Mouse (Mus musculus): ENCODE results near the gene Gm4491.

DNA sequence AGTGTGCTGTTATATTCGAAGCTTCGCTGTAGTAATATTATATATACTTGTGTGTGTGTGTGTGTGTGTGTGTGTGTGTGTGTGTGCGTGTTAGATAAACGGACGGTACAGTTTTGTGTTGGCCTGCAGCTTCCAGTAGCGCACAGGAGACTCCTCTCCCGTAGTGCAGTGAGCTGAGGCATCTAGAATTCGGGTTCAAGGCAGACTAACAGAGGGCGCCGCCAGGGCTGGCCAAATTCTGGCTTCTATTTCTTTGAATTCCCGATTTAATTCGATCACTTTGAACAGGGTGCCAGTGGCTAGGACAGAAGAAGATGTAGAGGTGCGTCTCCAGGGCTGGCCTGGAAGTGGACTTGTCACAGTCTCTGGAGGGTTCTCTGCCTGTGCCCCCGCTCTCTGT is 10.6 kb downstream of the Gm4491 start:
- TF ChIP-seq CTCF (IDR thresholded peaks at IDR 0.05; ENCODE audit: insufficient read depth, low read length) (no peak), POLR2A (IDR thresholded peaks at IDR 0.05; ENCODE audit: borderline replicate concordance, extremely low read depth, low read depth, low read length) (no peak)

All from lung, adult 2 months (tissue).